Mouse (Mus musculus): ENCODE data around the gene Fkrp.

DNA sequence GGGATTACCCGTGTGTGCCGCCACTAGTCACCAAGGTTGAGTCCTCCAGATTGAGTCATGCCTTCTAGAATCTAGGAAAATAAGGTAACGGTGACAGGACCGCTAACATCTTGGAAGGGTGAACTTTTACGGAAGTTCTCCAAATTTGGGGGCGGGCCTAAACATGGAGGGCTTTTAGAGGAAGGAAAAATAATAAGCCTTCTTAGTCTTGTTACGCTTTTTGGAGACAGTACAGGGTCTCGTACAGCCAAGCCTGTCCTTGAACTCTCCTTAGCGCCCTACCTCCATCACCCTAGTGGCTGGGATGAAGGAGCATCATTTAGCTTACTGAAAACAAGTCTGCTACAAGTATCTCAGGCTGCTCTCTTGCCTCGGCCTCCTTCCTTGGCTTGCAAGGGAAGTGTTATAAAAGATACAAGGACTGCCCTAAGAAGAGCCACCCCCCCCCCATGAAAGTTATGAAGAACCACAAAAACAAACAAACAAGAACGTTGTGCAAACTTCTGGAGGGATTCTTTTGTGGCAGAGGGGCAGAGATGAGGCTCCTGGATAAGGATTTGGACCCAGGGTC, 33.9 kb downstream of the Fkrp start:
- TF ChIP-seq CTCF (IDR thresholded peaks at IDR 0.05) (no peak), POLR2A (IDR thresholded peaks at IDR 0.05; ENCODE audit: insufficient read depth, low read depth, low read length) (no peak), EP300 (IDR thresholded peaks at IDR 0.05; ENCODE audit: insufficient read depth, low read depth, low read length) (no peak)

Measured in heart, adult 2 months (tissue).